Mouse (Mus musculus) bone marrow macrophage, adult 2 months (primary cell): ENCODE results near the gene E2f4.

Experiments
- CTCF ChIP-seq: IDR thresholded peaks from 2 replicates; pipeline ENCODE4 v1.5.1; 2012; ENCODE audit warnings: low read depth, mild to moderate bottlenecking, low read length, moderate library complexity
- POLR2A ChIP-seq: IDR thresholded peaks from 2 replicates; pipeline ENCODE4 v1.6.1; 2012; ENCODE audit warnings: mild to moderate bottlenecking, low read depth, low read length, borderline replicate concordance

DNA sequence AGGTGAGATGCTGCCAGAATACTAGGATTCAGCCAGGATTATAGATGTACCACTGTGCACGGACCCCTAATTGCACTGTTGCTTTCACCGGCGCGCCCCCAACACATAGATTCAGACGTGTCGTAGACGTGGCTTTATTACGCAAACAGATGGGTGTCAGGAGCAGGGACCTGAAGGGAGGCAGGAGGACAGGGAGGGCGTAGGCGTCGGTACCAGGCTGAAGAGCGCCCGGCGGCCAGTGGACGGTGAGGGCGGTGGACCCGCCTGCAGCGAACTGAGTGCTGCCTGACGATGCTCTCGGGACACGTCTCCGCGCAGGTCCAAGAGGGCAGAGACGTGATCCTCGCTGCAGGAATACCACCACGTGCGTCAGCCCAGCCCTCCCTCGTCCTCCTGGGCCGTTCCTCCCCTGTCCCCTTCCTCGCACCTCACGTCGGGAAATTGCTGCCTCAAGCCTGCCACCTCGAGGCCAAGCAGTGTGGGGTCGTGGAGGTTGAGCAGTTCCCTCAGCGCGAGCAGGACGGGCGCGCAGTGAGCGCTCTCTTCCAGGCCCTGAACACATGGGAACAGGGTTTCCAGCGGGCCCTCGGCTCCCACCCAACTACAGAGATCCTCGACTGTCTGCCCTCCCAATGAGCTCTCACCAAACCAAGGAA lies 7.5 kb upstream of the E2f4 start, which contains the start of gene 4931428F04Rik:
- no peak; the same call in 1 of the 2 replicates for TF ChIP-seq CTCF
- no peak for TF ChIP-seq POLR2A
